Mouse (Mus musculus) heart, embryonic 12.5 days (tissue): Measurements from ENCODE around the gene Smad9. TPM values are rescaled to one million over a fixed set of nuclear protein-coding genes. Genes with fewer than 3 reads are reported as not detected.

ENCODE experiments used
- ATAC-seq: fragments of 200-750 bp; cut with Nextera tagmentation; 2 replicates; pipeline ENCODE4 v1.8.0; 2017; ENCODE audit warnings: moderate TSS enrichment, moderate library complexity; ENCODE audit not compliant: insufficient number of reproducible peaks, low FRiP score
- H3K27ac ChIP-seq: fragments of 300-500 bp; sonication (generic); 2 replicates; pipeline ENCODE4 v1.5.1; 2016; ENCODE audit warnings: mild to moderate bottlenecking, moderate library complexity; ENCODE audit not compliant: poor library complexity, severe bottlenecking
- H3K27me3 ChIP-seq: fragments of 300-500 bp; sonication (generic); replicated peaks from 2 replicates; pipeline ENCODE4 v1.6.1; 2016; ENCODE audit warnings: mild to moderate bottlenecking, moderate library complexity
- H3K36me3 ChIP-seq: fragments of 300-500 bp; sonication (generic); 2 replicates; pipeline ENCODE4 v1.6.1; 2016; ENCODE audit warnings: mild to moderate bottlenecking, moderate library complexity
- H3K4me1 ChIP-seq: fragments of 300-500 bp; sonication (generic); replicated peaks from 2 replicates; pipeline ENCODE4 v1.6.1; 2016; ENCODE audit warnings: mild to moderate bottlenecking
- H3K4me2 ChIP-seq: fragments of 300-500 bp; sonication (generic); 2 replicates; pipeline ENCODE4 v1.6.1; 2016; ENCODE audit warnings: mild to moderate bottlenecking, moderate library complexity
- H3K4me3 ChIP-seq: fragments of 300-500 bp; sonication (generic); 2 replicates; pipeline ENCODE4 v1.5.1; 2016; ENCODE audit warnings: mild to moderate bottlenecking
- H3K9ac ChIP-seq: fragments of 300-500 bp; sonication (generic); 2 replicates; pipeline ENCODE4 v1.6.1; 2016; ENCODE audit warnings: mild to moderate bottlenecking, moderate library complexity
- H3K9me3 ChIP-seq: fragments of 300-500 bp; sonication (generic); replicated peaks from 2 replicates; pipeline ENCODE4 v1.6.1; 2016; ENCODE audit warnings: mild to moderate bottlenecking, moderate library complexity
- WGBS: fragments of 180-500 bp; shearing (Covaris S2); methylation state at CpG from one replicate; pipeline ENCODE4 v1.1.7; 2016; 5-methylcytosine and 5-hydroxymethylcytosine counted together
- polyA plus RNA-seq: library from polyadenylated mRNA; unstranded; fragments of >200 nt; fragmentation: Nextera tagmentation; extraction: Ambion mirVana; gene quantifications from 2 replicates; pipeline ENCODE4 v1.2.1, GENCODE M21; 2016

The Smad9 gene
- polyA plus RNA-seq, 1 experiment from 2014 or later, result 1.9 TPM

- ATAC-seq, result no peak
- Histone ChIP-seq H3K27ac (no peak overlapping the region), H3K9me3 (no peaks in the 10 kb centered on the region), H3K36me3 (no peaks in the 10 kb centered on the region), H3K4me2 (no peak overlapping the region), H3K27me3 (peaks cover 9% of the 10 kb centered on the region), H3K4me1 (peaks cover 3% of the 10 kb centered on the region), H3K4me3 (no peak overlapping the region), H3K9ac (no peak overlapping the region)
- 50% methylated on average over 1 of the region's 1 CpGs for WGBS
Observed at GRCm38 (mm10) chr3:54811616-54812015, 56.2 kb downstream of the Smad9 start.

- peaks cover 9% of the 10 kb centered on the region for H3K27me3 ChIP-seq
- 63% methylated on average over 6 of the region's 6 CpGs for WGBS
- no peak for ATAC-seq
Observed at GRCm38 (mm10) chr3:54813418-54813988, 58.1 kb downstream of the Smad9 start.

GRCm38 (mm10) chr3:54814622-54815021 lies 59.2 kb downstream of the Smad9 start:
- no peak for ATAC-seq
- no peak overlapping the region for H3K4me3 ChIP-seq
- H3K9ac ChIP-seq, result no peak overlapping the region
- H3K4me2 ChIP-seq, result no peak overlapping the region
- H3K9me3 ChIP-seq, result no peaks in the 10 kb centered on the region
- peaks cover 6% of the 10 kb centered on the region for H3K27me3 ChIP-seq
- no peak overlapping the region for H3K27ac ChIP-seq
- 76% methylated on average over 6 of the region's 6 CpGs for WGBS
- H3K36me3 ChIP-seq, result no peaks in the 10 kb centered on the region
- no peaks in the 10 kb centered on the region for H3K4me1 ChIP-seq

More at GRCm38 (mm10) chr3:54813418-54813988, 58.1 kb downstream of the Smad9 start:
- no peak overlapping the region for H3K27ac ChIP-seq
- H3K4me1 ChIP-seq, result no peaks in the 10 kb centered on the region
- H3K36me3 ChIP-seq, result no peaks in the 10 kb centered on the region
- H3K4me3 ChIP-seq, result no peak overlapping the region
- H3K9ac ChIP-seq, result no peak overlapping the region
- no peak overlapping the region for H3K4me2 ChIP-seq
- no peaks in the 10 kb centered on the region for H3K9me3 ChIP-seq

GRCm38 (mm10) chr3:54815292-54815691 lies 59.9 kb downstream of the Smad9 start:
- no peak overlapping the region for H3K27ac ChIP-seq
- no peak overlapping the region for H3K9ac ChIP-seq
- 19% methylated on average over 3 of the region's 3 CpGs for WGBS
- H3K4me2 ChIP-seq, result no peak overlapping the region
- no peak for ATAC-seq
- no peaks in the 10 kb centered on the region for H3K4me1 ChIP-seq
- no peak overlapping the region for H3K4me3 ChIP-seq
- H3K27me3 ChIP-seq, result peaks cover 6% of the 10 kb centered on the region
- H3K9me3 ChIP-seq, result no peaks in the 10 kb centered on the region
- H3K36me3 ChIP-seq, result no peaks in the 10 kb centered on the region

GRCm38 (mm10) chr3:54822526-54822925 lies 67.1 kb downstream of the Smad9 start:
- Histone ChIP-seq H3K9me3 (no peaks in the 10 kb centered on the region), H3K4me3 (no peak overlapping the region), H3K4me2 (no peak overlapping the region), H3K4me1 (no peaks in the 10 kb centered on the region), H3K27me3 (no peaks in the 10 kb centered on the region), H3K9ac (no peak overlapping the region), H3K36me3 (no peaks in the 10 kb centered on the region), H3K27ac (no peak overlapping the region)
- ATAC-seq, result no peak
- WGBS, result 65% methylated on average over 5 of the region's 5 CpGs

- H3K4me1 ChIP-seq, result no peaks in the 10 kb centered on the region
- no peaks in the 10 kb centered on the region for H3K36me3 ChIP-seq
- ATAC-seq, result no peak
- no peak overlapping the region for H3K4me3 ChIP-seq
- H3K27me3 ChIP-seq, result no peaks in the 10 kb centered on the region
- H3K4me2 ChIP-seq, result no peak overlapping the region
- WGBS, result 83% methylated on average over 3 of the region's 3 CpGs
- no peak overlapping the region for H3K9ac ChIP-seq
- H3K9me3 ChIP-seq, result no peaks in the 10 kb centered on the region
- H3K27ac ChIP-seq, result no peak overlapping the region
Observed at GRCm38 (mm10) chr3:54832491-54832890, 77.1 kb downstream of the Smad9 start.

- no peaks in the 10 kb centered on the region for H3K9me3 ChIP-seq
- H3K9ac ChIP-seq, result no peak overlapping the region
- no peaks in the 10 kb centered on the region for H3K36me3 ChIP-seq
- ATAC-seq, result no peak
- H3K4me2 ChIP-seq, result no peak overlapping the region
- no peak overlapping the region for H3K27ac ChIP-seq
- no peak overlapping the region for H3K4me3 ChIP-seq
- WGBS, result 68% methylated on average over 2 of the region's 2 CpGs
- no peaks in the 10 kb centered on the region for H3K27me3 ChIP-seq
- no peaks in the 10 kb centered on the region for H3K4me1 ChIP-seq
Observed at GRCm38 (mm10) chr3:54835421-54835820, 80.0 kb downstream of the Smad9 start.

Other genes starting within 250 kb of the Smad9 start
- 76.3 and 82.2 TPM in 2 replicates for gene Supt20, start 62.8 kb upstream of the Smad9 start, polyA plus RNA-seq
- 1.0 TPM in 1 of 2 replicates, not detected in the other for gene Gm21958, start 41.2 kb upstream of the Smad9 start, polyA plus RNA-seq
- gene Exosc8, start 20.2 kb upstream of the Smad9 start, polyA plus RNA-seq, result 74.6 and 82.6 TPM in 2 replicates
- 35.8 and 41.2 TPM in 2 replicates for gene Alg5, start 20.0 kb upstream of the Smad9 start, polyA plus RNA-seq
- gene Rfxap, start 52.2 kb downstream of the Smad9 start, polyA plus RNA-seq, result 41.8 and 49.4 TPM in 2 replicates
- gene Sertm1, start 160.3 kb downstream of the Smad9 start, polyA plus RNA-seq, result 0.18 and 0.40 TPM in 2 replicates